Comparison of ENCODE assay signal across 25 mouse cellular contexts in the genomic region with DNA sequence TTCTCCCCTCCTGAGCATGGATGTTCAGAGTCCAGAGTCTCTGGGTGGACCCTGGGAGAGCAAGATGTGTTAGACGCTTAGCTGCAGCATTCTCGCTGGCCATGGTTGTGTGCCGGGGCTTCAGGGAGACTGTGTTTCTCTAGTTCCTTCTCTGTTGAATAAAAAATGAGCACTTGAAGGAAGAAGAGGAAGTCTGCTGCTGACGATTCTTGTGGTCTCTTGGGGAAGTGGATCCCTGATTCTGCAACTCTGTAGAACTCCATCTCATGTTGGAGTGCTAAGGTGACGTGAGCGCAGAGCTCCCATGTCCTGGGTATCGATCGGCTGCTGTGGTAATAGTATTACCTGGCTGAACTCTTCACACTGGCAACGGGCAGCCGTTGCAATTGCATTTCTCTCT. TPM values are rescaled to one million over a fixed set of nuclear protein-coding genes. Genes with fewer than 3 reads are reported as not detected.
DNase-seq lines count a peak whose midpoint lies in the region; ATAC-seq and TF ChIP-seq lines count a peak whose summit lies in the region.
"Had no signal": no experiment of that assay in that cellular context is flagged by ENCODE, and none has a peak within 500 bp of the region (broad histone marks: within the 10 kb centered on the region; RNA-seq: fewer than 3 reads in every experiment).

No protein-coding gene starts in this region.

- no peaks in the 10 kb centered on the region for H3K27me3 ChIP-seq in stomach, embryonic 16.5 days (ENCODE audit: control insufficient read depth, insufficient read depth, low read length)
- H3K27me3 ChIP-seq in stomach, postnatal 0 days (ENCODE audit: control insufficient read depth, insufficient read depth, low read length) = no peaks in the 10 kb centered on the region
- H3K27me3 ChIP-seq in hindbrain, postnatal 0 days (ENCODE audit: insufficient read depth, low read length) = no peaks in the 10 kb centered on the region
- H3K27me3 ChIP-seq: hindbrain, embryonic 13.5 days; intestine, embryonic 15.5 days; kidney, embryonic 15.5 days; limb, embryonic 15.5 days; midbrain, embryonic 13.5 days had no signal

- H3K4me3 ChIP-seq in stomach, embryonic 16.5 days (replicated peaks; ENCODE audit: low read length) = no peak overlapping the region
- H3K4me3 ChIP-seq in stomach, postnatal 0 days (ENCODE audit: low read depth, low read length) = no peak overlapping the region
- no peak overlapping the region for H3K4me3 ChIP-seq in hindbrain, postnatal 0 days (ENCODE audit: low read length)
- H3K4me3 ChIP-seq: heart, adult 2 months; hindbrain, embryonic 13.5 days; intestine, embryonic 15.5 days; kidney, embryonic 15.5 days; layer of hippocampus, adult 2 months; limb, embryonic 15.5 days; midbrain, embryonic 13.5 days; myocyte had no signal

- no peak overlapping the region for H3K4me2 ChIP-seq in stomach, embryonic 16.5 days (ENCODE audit: low read depth, low read length)
- H3K4me2 ChIP-seq in stomach, postnatal 0 days (replicated peaks; ENCODE audit: low read depth) = no peak overlapping the region
- H3K4me2 ChIP-seq in hindbrain, postnatal 0 days (ENCODE audit: low read depth, low read length) = no peak overlapping the region
- H3K4me2 ChIP-seq: hindbrain, embryonic 13.5 days; intestine, embryonic 15.5 days; kidney, embryonic 15.5 days; limb, embryonic 15.5 days; midbrain, embryonic 13.5 days had no signal

- ATAC-seq in stomach, embryonic 16.5 days (ENCODE audit: insufficient read depth, low FRiP score) = no peak
- ATAC-seq in stomach, postnatal 0 days (ENCODE audit: low FRiP score, low TSS enrichment) = no peak
- ATAC-seq in monocyte, adult 5-6 weeks (replicated peaks; ENCODE audit: insufficient number of reproducible peaks, low FRiP score, low TSS enrichment, poor library complexity, severe bottlenecking) = peak; percentile 79
- no peak for ATAC-seq in hindbrain, postnatal 0 days
- ATAC-seq: intestine, embryonic 15.5 days; midbrain, embryonic 13.5 days had no signal

- H3K36me3 ChIP-seq in stomach, embryonic 16.5 days (ENCODE audit: control insufficient read depth, insufficient read depth, low read length) = no peaks in the 10 kb centered on the region
- no peaks in the 10 kb centered on the region for H3K36me3 ChIP-seq in stomach, postnatal 0 days (ENCODE audit: control insufficient read depth, insufficient read depth, low read length)
- no peaks in the 10 kb centered on the region for H3K36me3 ChIP-seq in hindbrain, postnatal 0 days (ENCODE audit: insufficient read depth, low read length)
- H3K36me3 ChIP-seq: G1E; hindbrain, embryonic 13.5 days; intestine, embryonic 15.5 days; kidney, embryonic 15.5 days; limb, embryonic 15.5 days; midbrain, embryonic 13.5 days had no signal

- H3K4me1 ChIP-seq in stomach, embryonic 16.5 days (ENCODE audit: control insufficient read depth, insufficient read depth, low read length) = no peaks in the 10 kb centered on the region
- H3K4me1 ChIP-seq in stomach, postnatal 0 days (replicated peaks; ENCODE audit: control insufficient read depth, insufficient read depth) = no peaks in the 10 kb centered on the region
- H3K4me1 ChIP-seq in hindbrain, postnatal 0 days (ENCODE audit: insufficient read depth, low read length) = no peaks in the 10 kb centered on the region
- H3K4me1 ChIP-seq: hindbrain, embryonic 13.5 days; intestine, embryonic 15.5 days; kidney, embryonic 15.5 days; limb, embryonic 15.5 days; midbrain, embryonic 13.5 days had no signal

- no peak for TF ChIP-seq CTCF in stomach, postnatal 0 days (IDR thresholded peaks at IDR 0.05; ENCODE audit: low read depth)
- TF ChIP-seq CTCF in hindbrain, postnatal 0 days (IDR thresholded peaks at IDR 0.05; ENCODE audit: low read depth) = no peak

- 0 out of 2 replicates have a peak overlapping the region, but pooled peaks have one; percentile 30 for H3K27ac ChIP-seq in stomach, embryonic 16.5 days (ENCODE audit: low read length)
- no peak overlapping the region for H3K27ac ChIP-seq in stomach, postnatal 0 days (replicated peaks)
- no peak overlapping the region for H3K27ac ChIP-seq in hindbrain, postnatal 0 days
- H3K27ac ChIP-seq: heart, adult 2 months; hindbrain, embryonic 13.5 days; intestine, embryonic 15.5 days; kidney, embryonic 15.5 days; layer of hippocampus, adult 2 months; limb, embryonic 15.5 days; midbrain, embryonic 13.5 days had no signal

- WGBS in stomach, embryonic 16.5 days = 79% methylated on average over 10 of the region's 10 CpGs
- WGBS in stomach, postnatal 0 days = 83% methylated on average over 10 of the region's 10 CpGs
- 78% methylated on average over 10 of the region's 10 CpGs for WGBS in hindbrain, postnatal 0 days

- DNase-seq in layer of hippocampus, adult 11-12 months (ENCODE audit: low spot score) = peak; percentile 30
- DNase-seq in layer of hippocampus, adult 18-20 months (ENCODE audit: low spot score in 2 of 2) = no peak
- no peak for DNase-seq in stomach, postnatal 0 days (ENCODE audit: low spot score)
- peak; percentile 14 for DNase-seq in c-Kit-positive CD71-negative TER-119-negative erythroid progenitor cells, embryonic 14.5 days (ENCODE audit: low read depth)
- DNase-seq in hindbrain, postnatal 0 days (ENCODE audit: low spot score) = no peak
- no peak for DNase-seq in urinary bladder, adult 18-20 months (ENCODE audit: low spot score in 2 of 2)
- DNase-seq: cerebellum, postnatal 25 days; gastrocnemius, postnatal 10 days; heart, postnatal 14 days; lung, adult 2 months; right cerebral cortex, postnatal 14 days; spleen, adult 18-20 months; thymus, adult 18-20 months; thymus, postnatal 4 days had no signal

- no peak overlapping the region for H3K9ac ChIP-seq in stomach, embryonic 16.5 days (ENCODE audit: low read length)
- no peak overlapping the region for H3K9ac ChIP-seq in stomach, postnatal 0 days (ENCODE audit: low read length)
- no peak overlapping the region for H3K9ac ChIP-seq in hindbrain, postnatal 0 days (replicated peaks; ENCODE audit: low read length)
- H3K9ac ChIP-seq: hindbrain, embryonic 13.5 days; intestine, embryonic 15.5 days; kidney, embryonic 15.5 days; limb, embryonic 15.5 days; midbrain, embryonic 13.5 days had no signal

- H3K9me3 ChIP-seq in stomach, embryonic 16.5 days (replicated peaks; ENCODE audit: control insufficient read depth, low read length) = no peaks in the 10 kb centered on the region
- no peaks in the 10 kb centered on the region for H3K9me3 ChIP-seq in stomach, postnatal 0 days (ENCODE audit: control insufficient read depth, low read length)
- no peaks in the 10 kb centered on the region for H3K9me3 ChIP-seq in hindbrain, postnatal 0 days (ENCODE audit: low read length)
- H3K9me3 ChIP-seq: hindbrain, embryonic 13.5 days; intestine, embryonic 15.5 days; kidney, embryonic 15.5 days; limb, embryonic 15.5 days; midbrain, embryonic 13.5 days had no signal

- TF ChIP-seq EP300 in stomach, postnatal 0 days (optimal IDR thresholded peaks at IDR 0.05) = no peak

RNA-seq across cellular contexts. Expression of gene Lrrc18, which starts 59.5 kb away (rescaled TPM):
- under 1 TPM; 0.42 to 0.43 TPM for total RNA-seq in layer of hippocampus, adult 18-20 months (2021)
- 0.16 and 0.30 TPM in 2 replicates for polyA plus RNA-seq in stomach, embryonic 16.5 days (2015; fragmentation: Nextera tagmentation; extraction: Ambion mirVana)
- 0.15 and 0.17 TPM in 2 replicates for polyA plus RNA-seq in stomach, postnatal 0 days (2015; fragmentation: Nextera tagmentation; extraction: Ambion mirVana)
- total RNA-seq in monocyte, adult 5-6 weeks (2017) = 0.58 to 1.6 TPM (median 0.75 TPM) in 3 replicates
- total RNA-seq in hindbrain, postnatal 0 days (2014; rRNA removed) = 0.63 TPM in 1 of 2 replicates, not detected in the other
- 0.61 and 0.67 TPM in 2 replicates for polyA plus RNA-seq in hindbrain, postnatal 0 days (2015; fragmentation: Nextera tagmentation; extraction: Ambion mirVana)
- polyA plus RNA-seq: G1E, myocyte had no signal

Comparison
In these comparisons a context has a peak if more than half of its experiments do, and no peak if none do; other contexts are left out.
1. DNase-seq: peak in layer of hippocampus, adult 11-12 months (single experiment) and c-Kit-positive CD71-negative TER-119-negative erythroid progenitor cells, embryonic 14.5 days (single experiment); none in layer of hippocampus, adult 18-20 months (0 of 2), stomach, postnatal 0 days (single experiment), hindbrain, postnatal 0 days (single experiment) and urinary bladder, adult 18-20 months (0 of 2).